Comparison of ENCODE assay signal across 8 mouse cellular contexts in the genomic region with DNA sequence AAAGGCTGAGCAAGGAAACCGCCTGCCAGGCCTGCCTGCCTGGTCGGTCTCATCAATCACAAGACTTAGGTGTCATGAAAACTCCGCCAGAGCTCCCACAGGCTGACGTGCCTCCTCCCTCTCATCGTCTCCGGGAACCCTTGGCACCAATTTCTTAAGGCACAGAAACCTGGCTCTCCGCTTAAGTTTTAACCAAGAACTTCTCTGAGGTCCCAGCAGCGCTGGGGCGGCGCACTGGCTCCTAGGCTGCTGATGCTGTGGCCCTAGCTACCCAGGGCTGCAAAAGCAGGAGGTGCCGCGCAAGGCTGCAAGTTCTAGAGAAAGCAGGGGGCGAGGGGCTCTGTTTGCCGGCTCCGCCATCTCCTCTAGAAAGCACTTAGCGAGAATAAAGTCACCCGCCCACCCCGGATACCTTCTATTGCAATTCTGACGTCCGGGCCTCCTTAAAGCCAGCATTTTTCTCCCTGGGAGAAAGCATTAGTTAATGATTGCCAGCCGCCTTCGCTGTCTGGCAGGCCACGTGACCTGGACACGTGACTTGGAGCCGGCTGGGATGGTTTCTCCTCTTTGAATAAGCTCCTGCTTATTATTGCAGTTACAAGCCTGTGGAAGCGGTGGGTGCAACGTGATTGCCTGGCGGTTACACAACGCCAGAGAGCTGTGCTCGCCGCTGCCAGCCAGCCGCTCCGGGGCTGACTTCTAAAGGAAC. TPM values are rescaled to one million over a fixed set of nuclear protein-coding genes. Genes with fewer than 3 reads are reported as not detected.
DNase-seq lines count a peak whose midpoint lies in the region; ATAC-seq and TF ChIP-seq lines count a peak whose summit lies in the region.

A gene (minus strand): TSS at position 442 of the 709 bp plus-strand sequence.

- H3K27ac ChIP-seq in MEL (ENCODE audit: control insufficient read depth, low read depth, low read length): peak within 1 kb of the TSS; percentile 93
- H3K27ac ChIP-seq in lung, embryonic 14.5 days (ENCODE audit: low read depth): peak within 1 kb of the TSS; percentile 99
- peak within 1 kb of the TSS; percentile 68 for H3K27ac ChIP-seq in olfactory bulb, adult 2 months (ENCODE audit: insufficient read depth, low read depth, low read length)

- peak; percentile 95 for DNase-seq in MEL (ENCODE audit: low read depth, low spot score)
- peak; percentile 90 for DNase-seq in cerebellum, adult 8-10 months
- peak; percentile 91 for DNase-seq in forelimb bud, embryonic 11.5 days (ENCODE audit: low read depth, low spot score)
- DNase-seq in heart, postnatal 4 days: peak; percentile 92
- DNase-seq in layer of hippocampus, adult 8-10 months (ENCODE audit: low spot score in 2 of 2): peak; percentile 96 to 98
- DNase-seq in lung, embryonic 14.5 days: peak; percentile 95
- DNase-seq in thymus, adult 18-20 months: peak; percentile 69 to 76

- H3K4me3 ChIP-seq in MEL (ENCODE audit: control insufficient read depth in 1 of 2, insufficient read depth in 1 of 2, low read depth in 2 of 2, low read length in 2 of 2): peak within 1 kb of the TSS; percentile 40 to 69
- peak within 1 kb of the TSS; percentile 55 for H3K4me3 ChIP-seq in lung, embryonic 14.5 days (ENCODE audit: low read depth, low read length)
- H3K4me3 ChIP-seq in olfactory bulb, adult 2 months (ENCODE audit: insufficient read depth, low read depth, low read length): peak within 1 kb of the TSS; percentile 60

- TF ChIP-seq EP300 in MEL (IDR thresholded peaks at IDR 0.05; ENCODE audit: low read depth in 1 of 2, low read length in 2 of 2): peak in 1 of 2 experiments; percentile 26; a peak in 1 of 4 replicates

- ATAC-seq in lung, embryonic 14.5 days (ENCODE audit: insufficient read depth): peak; percentile 80

- peaks cover 2% of the 10 kb centered on the region; the same call in 1 of the 2 replicates for H3K79me2 ChIP-seq in MEL (ENCODE audit: control insufficient read depth, insufficient read depth, low read length, poor library complexity)

- H3K9me3 ChIP-seq in MEL (replicated peaks; ENCODE audit: insufficient read depth, low read length): no peaks in the 10 kb centered on the region
- no peaks in the 10 kb centered on the region; the same call in 1 of the 2 replicates for H3K9me3 ChIP-seq in lung, embryonic 14.5 days (ENCODE audit: low read depth, low read length)

- 0 out of 6 replicates have a peak, but pooled peaks of 1 of the 3 experiments have one; percentile 5 for TF ChIP-seq CTCF in MEL (IDR thresholded peaks at IDR 0.05 in 2 of 3, conservative IDR thresholded peaks at IDR 0.05 in 1 of 3; ENCODE audit: control insufficient read depth in 1 of 3, insufficient read depth in 1 of 3, low read depth in 2 of 3, low read length in 3 of 3, poor library complexity in 1 of 3, severe bottlenecking in 1 of 3)
- no peak for TF ChIP-seq CTCF in lung, embryonic 14.5 days (IDR thresholded peaks at IDR 0.05; ENCODE audit: low read depth)
- no peak for TF ChIP-seq CTCF in olfactory bulb, adult 2 months (IDR thresholded peaks at IDR 0.05; ENCODE audit: insufficient read depth, low read depth, low read length)

- peaks cover 5 to 10% of the 10 kb centered on the region in 2 experiments; a peak in 3 of 4 replicates for H3K4me1 ChIP-seq in MEL (ENCODE audit: control insufficient read depth in 1 of 2, insufficient read depth in 2 of 2, low read length in 2 of 2)
- H3K4me1 ChIP-seq in lung, embryonic 14.5 days (ENCODE audit: insufficient read depth): peaks cover 6% of the 10 kb centered on the region
- H3K4me1 ChIP-seq in olfactory bulb, adult 2 months (ENCODE audit: control insufficient read depth, insufficient read depth, low read length): peaks cover 12% of the 10 kb centered on the region

- peak within 1 kb of the TSS; percentile 87 for H3K9ac ChIP-seq in MEL (ENCODE audit: control insufficient read depth, low read depth, low read length, poor library complexity, severe bottlenecking)
- peak within 1 kb of the TSS; percentile 60 for H3K9ac ChIP-seq in lung, embryonic 14.5 days

- no peaks in the 10 kb centered on the region for H3K27me3 ChIP-seq in MEL (ENCODE audit: control insufficient read depth in 1 of 2, insufficient read depth in 2 of 2, low read length in 2 of 2)
- no peaks in the 10 kb centered on the region for H3K27me3 ChIP-seq in lung, embryonic 14.5 days (ENCODE audit: insufficient read depth, low read length)

- peak within 1 kb of the TSS; percentile 87 for H3K4me2 ChIP-seq in lung, embryonic 14.5 days

- under 1% methylated on average over 33 of the region's 33 CpGs for WGBS in lung, embryonic 14.5 days
- WGBS in olfactory bulb, adult 2 months: 1% methylated on average over 33 of the region's 33 CpGs

- peak; percentile 63 to 82; a peak in 3 of 4 replicates for TF ChIP-seq POLR2A in MEL (IDR thresholded peaks at IDR 0.05; ENCODE audit: control insufficient read depth in 1 of 2, insufficient read depth in 1 of 2, low read depth in 1 of 2, low read length in 2 of 2, poor library complexity in 1 of 2)
- peak; percentile 34; the same call in 1 of the 2 replicates for TF ChIP-seq POLR2A in olfactory bulb, adult 2 months (IDR thresholded peaks at IDR 0.05; ENCODE audit: insufficient read depth, low read depth, low read length)

- no peak for TF ChIP-seq RAD21 in MEL (IDR thresholded peaks at IDR 0.05; ENCODE audit: low read depth, low read length)

- H3K36me3 ChIP-seq in MEL (ENCODE audit: control insufficient read depth in 1 of 2, insufficient read depth in 2 of 2, low read length in 2 of 2): peaks cover 0 to 12% of the 10 kb centered on the region in 2 experiments; a peak in 2 of 4 replicates
- no peaks in the 10 kb centered on the region for H3K36me3 ChIP-seq in lung, embryonic 14.5 days (ENCODE audit: insufficient read depth)

TF ChIP-seq in MEL, 35 proteins besides CTCF, POLR2A, EP300 and RAD21 (continues in another document):
- peak; percentile 94 for TF ChIP-seq BHLHE40 (IDR thresholded peaks at IDR 0.05; ENCODE audit: borderline replicate concordance, low read depth, low read length)
- TF ChIP-seq ZNF384 (IDR thresholded peaks at IDR 0.05; ENCODE audit: low read depth, low read length): no peak
- TF ChIP-seq ZMIZ1 (IDR thresholded peaks at IDR 0.05; ENCODE audit: low read depth, low read length): no peak
- TF ChIP-seq SMC3 (IDR thresholded peaks at IDR 0.05; ENCODE audit: low read depth, low read length): no peak
- peak; percentile 81 for TF ChIP-seq SIN3A (IDR thresholded peaks at IDR 0.05; ENCODE audit: low read length)
- TF ChIP-seq ZKSCAN1 (IDR thresholded peaks at IDR 0.05; ENCODE audit: low read depth, low read length): no peak
- TF ChIP-seq USF1 (IDR thresholded peaks at IDR 0.05; ENCODE audit: low read depth, low read length): peak; percentile 99
- peak; percentile 77; the same call in 1 of the 2 replicates for TF ChIP-seq TBP (IDR thresholded peaks at IDR 0.05; ENCODE audit: low read depth, low read length)
- TF ChIP-seq MYC (IDR thresholded peaks at IDR 0.05; ENCODE audit: low read depth, low read length): no peak; the same call in 1 of the 2 replicates
- no peak for TF ChIP-seq MAZ (IDR thresholded peaks at IDR 0.05; ENCODE audit: low read depth, low read length)
- peak; percentile 44; the same call in 1 of the 2 replicates for TF ChIP-seq TCF12 (IDR thresholded peaks at IDR 0.05; ENCODE audit: low read depth, low read length)
- no peak for TF ChIP-seq GATA1 (IDR thresholded peaks at IDR 0.05; ENCODE audit: low read depth, low read length)
- TF ChIP-seq HCFC1 (IDR thresholded peaks at IDR 0.05; ENCODE audit: low read depth, low read length): no peak; the same call in none of the 2 replicates
- no peak for TF ChIP-seq JUND (IDR thresholded peaks at IDR 0.05; ENCODE audit: low read depth, low read length)
- peak; percentile 88 for TF ChIP-seq MXI1 (IDR thresholded peaks at IDR 0.05; ENCODE audit: low read depth, low read length)
- TF ChIP-seq RCOR1 (IDR thresholded peaks at IDR 0.05; ENCODE audit: low read depth, low read length): no peak
- TF ChIP-seq CHD1 (IDR thresholded peaks at IDR 0.05; ENCODE audit: low read depth, low read length): no peak
- no peak for TF ChIP-seq KAT2A (conservative IDR thresholded peaks at IDR 0.05; ENCODE audit: low read depth, low read length)
- TF ChIP-seq NELFE (IDR thresholded peaks at IDR 0.05; ENCODE audit: low read depth, low read length): peak; percentile 50
- TF ChIP-seq CHD2 (IDR thresholded peaks at IDR 0.05; ENCODE audit: low read length): no peak
- peak; percentile 99 to 100 for TF ChIP-seq USF2 (IDR thresholded peaks at IDR 0.05; ENCODE audit: borderline replicate concordance in 1 of 2, insufficient read depth in 1 of 2, low read depth in 1 of 2, low read length in 2 of 2)
- TF ChIP-seq ZC3H11A (IDR thresholded peaks at IDR 0.05; ENCODE audit: low read depth, low read length): no peak
- TF ChIP-seq MYB (IDR thresholded peaks at IDR 0.05; ENCODE audit: low read depth, low read length): no peak
- no peak for TF ChIP-seq POLR2AphosphoS5 (IDR thresholded peaks at IDR 0.05; ENCODE audit: borderline replicate concordance, low read depth, low read length)
- no peak for TF ChIP-seq MEF2A (IDR thresholded peaks at IDR 0.05; ENCODE audit: extremely low read depth, insufficient replicate concordance, low read depth, low read length, poor library complexity, severe bottlenecking)
- no peak for TF ChIP-seq MAFK (IDR thresholded peaks at IDR 0.05; ENCODE audit: borderline replicate concordance, low read depth, low read length)
- TF ChIP-seq TAL1 (IDR thresholded peaks at IDR 0.05; ENCODE audit: low read length): no peak
- TF ChIP-seq NRF1 (IDR thresholded peaks at IDR 0.05; ENCODE audit: insufficient read depth, low read depth, low read length, poor library complexity, severe bottlenecking): no peak
- TF ChIP-seq POLR2AphosphoS2 (IDR thresholded peaks at IDR 0.05; ENCODE audit: low read length): no peak; the same call in 1 of the 2 replicates
- TF ChIP-seq ETS1 (IDR thresholded peaks at IDR 0.05; ENCODE audit: low read depth, low read length): peak; percentile 40; the same call in 1 of the 2 replicates
- TF ChIP-seq MAX (IDR thresholded peaks at IDR 0.05; ENCODE audit: low read length): peak; percentile 100
- TF ChIP-seq ELF1 (IDR thresholded peaks at IDR 0.05; ENCODE audit: low read depth, low read length): no peak

RNA-seq across cellular contexts. Expression of the gene that starts here (rescaled TPM):
- total RNA-seq in MEL (2012; rRNA removed): 1.2 TPM in 1 of 2 replicates, not detected in the other
- 1 to 10 TPM in 1 of 2 experiments, not detected in 1; 2.1 TPM for polyA plus RNA-seq in MEL (2012; ENCODE audit: insufficient read depth in 1 of 2, insufficient read length in 2 of 2, low read depth in 1 of 2, low replicate concordance in 2 of 2, missing spikeins in 1 of 2)
- 1 to 10 TPM; 2.6 to 2.9 TPM for total RNA-seq in heart, postnatal 4 days (2021)
- 10 to 100 TPM; 20.4 to 38.3 (median 34.6) TPM for total RNA-seq in layer of hippocampus, adult 8-10 months (2022)
- polyA plus RNA-seq in lung, embryonic 14.5 days (2014; fragmentation: Nextera tagmentation; extraction: Ambion mirVana): 0.58 and 1.2 TPM in 2 replicates
- polyA plus RNA-seq in olfactory bulb, adult 2 months (2012; ENCODE audit: insufficient read depth, insufficient read length, low replicate concordance, missing spikeins): not detected in 2 replicates

Comparison
In these comparisons a context has a peak if more than half of its experiments do, and no peak if none do; other contexts are left out.
1. Peak in every context shown above with its lines: DNase-seq, ATAC-seq, H3K4me3 ChIP-seq and H3K27ac ChIP-seq.